Mouse (Mus musculus) brown adipose tissue, adult 24 weeks (tissue): ENCODE results near the gene Aes. TPM values are rescaled to one million over a fixed set of nuclear protein-coding genes. Genes with fewer than 3 reads are reported as not detected.
A peak's percentile ranks its signal among the peaks of the same experiment; 100 is the strongest.

ENCODE experiments used
- H3K27ac ChIP-seq: fragments of 200-500 bp; replicated peaks from 2 replicates; pipeline ENCODE4 v1.5.1; 2012; ENCODE audit warnings: low read depth, mild to moderate bottlenecking, low read length
- H3K4me1 ChIP-seq: fragments of 200-500 bp; 2 replicates; pipeline ENCODE4 v1.6.1; 2012; ENCODE audit warnings: low read length, mixed read lengths; ENCODE audit not compliant: control insufficient read depth, insufficient read depth, insufficient read length
- H3K4me3 ChIP-seq: fragments of 200-500 bp; 2 replicates; pipeline ENCODE4 v1.5.1; 2012; ENCODE audit warnings: low read depth, mild to moderate bottlenecking, low read length, moderate library complexity; ENCODE audit not compliant: insufficient read depth
- polyA plus RNA-seq: library from polyadenylated mRNA; stranded (reverse); fragments of >200 nt; gene quantifications from 2 replicates; pipeline ENCODE4 v1.2.4, GENCODE M21; 2012; ENCODE audit not compliant: missing spikeins, insufficient read depth, insufficient read length

Gene Aes
- polyA plus RNA-seq, 1 experiment, result 754 TPM

DNA sequence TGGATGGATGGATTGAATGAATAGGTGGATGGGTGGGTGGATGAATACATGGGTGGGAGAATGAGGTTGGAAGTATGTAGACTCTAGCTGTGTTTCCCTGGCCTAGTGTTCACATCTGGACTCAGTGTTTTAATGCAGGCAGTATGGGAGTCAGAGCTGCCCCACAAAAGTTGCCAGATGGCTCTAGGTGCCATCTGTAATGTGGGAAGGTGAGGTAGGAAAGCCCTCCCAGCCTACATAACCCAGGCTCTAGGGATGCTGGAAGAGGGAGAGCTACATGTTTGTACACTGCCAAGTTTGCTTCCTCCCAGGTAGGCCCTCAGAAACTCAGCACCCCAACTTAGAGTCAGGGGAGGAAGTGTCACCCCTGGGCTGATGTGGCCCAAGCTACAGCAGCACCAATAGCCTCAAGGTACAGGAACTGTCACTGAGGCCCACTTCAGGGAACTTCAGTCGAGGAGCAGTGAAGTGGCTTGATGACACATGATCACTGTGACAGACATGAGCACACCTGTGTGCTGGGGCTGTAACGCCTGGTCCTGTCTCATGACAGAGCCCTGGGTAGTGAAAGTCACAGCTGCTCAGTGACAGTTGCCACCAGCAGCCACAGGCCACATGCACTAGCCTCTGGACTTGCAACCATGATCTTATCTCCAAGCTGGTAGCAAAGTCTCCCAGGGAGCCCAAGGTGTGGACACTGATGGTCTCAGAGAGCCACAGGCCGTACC is 20.8 kb upstream of the Aes start:
- H3K4me3 ChIP-seq, result no peak overlapping the region

DNA sequence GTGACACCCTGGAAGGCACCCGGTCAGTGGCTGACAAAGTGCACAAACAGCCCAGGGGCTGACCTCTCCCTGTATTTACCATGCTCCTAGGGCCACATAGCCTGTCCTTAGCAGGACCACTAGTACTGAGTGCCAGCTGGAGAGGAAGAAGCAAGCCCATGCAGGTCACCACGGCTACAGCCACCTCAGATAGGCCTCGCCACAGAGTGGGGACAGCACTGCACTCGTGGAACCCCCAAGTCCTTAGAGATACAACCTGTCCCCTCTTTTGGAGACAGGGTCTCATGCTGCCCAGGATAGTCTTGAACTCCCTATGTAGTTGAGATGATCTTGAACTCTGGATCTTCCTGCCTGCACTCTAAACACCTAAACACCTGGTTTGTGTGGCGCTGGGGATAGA is 17.9 kb upstream of the Aes start:
- peak overlapping the region; percentile 14 for H3K4me3 ChIP-seq
- peak overlapping the region; percentile 74 for H3K27ac ChIP-seq
- H3K4me1 ChIP-seq, result peaks cover 41% of the 10 kb centered on the region

More for the DNA sequence above, 20.8 kb upstream of the Aes start:
- H3K27ac ChIP-seq, result no peak overlapping the region
- peaks cover 38% of the 10 kb centered on the region for H3K4me1 ChIP-seq

DNA sequence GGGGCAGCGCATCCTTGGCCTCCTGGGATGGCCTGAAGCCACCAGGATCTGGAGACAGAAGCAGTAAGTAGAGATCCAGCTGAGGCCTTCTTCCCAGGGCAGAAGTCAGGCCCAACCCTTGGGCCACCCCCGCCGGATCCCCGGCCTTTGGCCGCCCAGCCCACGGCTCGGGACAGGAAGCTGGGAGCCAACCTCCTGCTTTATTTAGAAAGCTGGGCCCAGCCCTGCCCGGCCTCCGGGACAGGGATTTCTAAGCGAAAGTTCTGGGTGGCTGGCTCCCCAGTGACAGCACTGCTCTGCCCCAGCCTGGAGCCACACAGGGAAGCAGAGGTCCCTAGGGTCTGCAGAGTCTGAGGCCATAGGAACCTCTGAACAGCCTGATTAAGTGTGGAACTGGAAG is 17.5 kb upstream of the Aes start:
- Histone ChIP-seq H3K4me3 (peak overlapping the region; percentile 77), H3K4me1 (peaks cover 41% of the 10 kb centered on the region), H3K27ac (peak overlapping the region; percentile 89)

DNA sequence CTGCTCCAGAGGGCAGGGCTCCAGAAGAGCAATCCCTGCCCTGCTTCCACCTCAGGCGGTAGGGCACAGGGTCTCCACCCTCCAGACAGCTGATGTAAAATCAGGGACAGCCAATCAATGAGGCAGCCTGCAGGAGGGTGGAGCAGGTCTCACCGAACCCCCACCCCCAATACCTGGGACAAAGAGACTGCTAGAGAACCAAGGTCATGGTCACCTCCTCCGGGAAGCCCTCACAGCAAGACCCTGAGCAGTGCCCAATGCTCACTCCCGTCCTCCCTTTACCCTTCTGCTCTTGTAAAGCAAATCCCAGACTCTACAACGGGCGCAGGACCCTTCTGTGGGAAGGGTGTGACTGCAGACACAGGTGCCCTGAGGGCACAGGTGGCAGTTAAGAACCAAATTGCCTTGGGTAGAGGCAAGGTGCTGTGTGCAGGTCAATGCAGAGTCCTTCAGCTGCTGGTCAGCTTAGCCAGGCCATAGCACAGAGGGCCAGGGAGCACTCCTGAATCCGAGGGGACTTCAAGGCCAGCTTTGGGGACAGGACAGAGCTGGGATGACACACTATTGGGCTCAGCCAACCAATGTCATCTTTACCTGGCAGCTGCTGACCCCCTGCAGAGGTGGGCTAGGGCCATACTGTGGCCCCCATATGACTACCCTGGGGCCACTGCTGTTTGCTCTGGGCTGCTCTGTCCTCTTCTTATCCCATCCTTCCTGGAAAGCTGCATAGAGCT is 16.4 kb upstream of the Aes start:
- peak overlapping the region; percentile 77 for H3K4me3 ChIP-seq
- peak overlapping the region; percentile 89 for H3K27ac ChIP-seq
- peaks cover 37% of the 10 kb centered on the region for H3K4me1 ChIP-seq

DNA sequence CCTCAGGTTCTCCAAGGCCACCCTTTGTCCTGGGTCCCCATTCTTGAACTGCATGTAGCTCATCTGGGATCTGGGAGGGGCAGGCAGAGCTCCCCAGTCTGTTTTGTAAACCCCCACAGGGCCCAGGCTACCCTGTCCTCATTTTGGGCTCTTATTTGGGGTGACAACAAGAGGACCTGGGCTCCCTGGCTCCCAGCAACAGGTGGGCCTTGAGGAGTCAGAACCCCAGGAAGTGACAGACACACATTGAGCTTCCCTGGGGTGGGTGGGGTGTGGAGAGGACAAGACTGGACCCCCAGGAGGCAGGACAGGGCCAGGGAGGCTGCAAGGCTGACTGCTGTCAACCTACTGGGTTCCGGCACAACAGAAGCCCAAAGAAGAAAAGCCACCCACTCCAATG is 15.7 kb upstream of the Aes start:
- H3K4me1 ChIP-seq, result peaks cover 36% of the 10 kb centered on the region
- peak overlapping the region; percentile 89 for H3K27ac ChIP-seq
- H3K4me3 ChIP-seq, result peak overlapping the region; percentile 77

DNA sequence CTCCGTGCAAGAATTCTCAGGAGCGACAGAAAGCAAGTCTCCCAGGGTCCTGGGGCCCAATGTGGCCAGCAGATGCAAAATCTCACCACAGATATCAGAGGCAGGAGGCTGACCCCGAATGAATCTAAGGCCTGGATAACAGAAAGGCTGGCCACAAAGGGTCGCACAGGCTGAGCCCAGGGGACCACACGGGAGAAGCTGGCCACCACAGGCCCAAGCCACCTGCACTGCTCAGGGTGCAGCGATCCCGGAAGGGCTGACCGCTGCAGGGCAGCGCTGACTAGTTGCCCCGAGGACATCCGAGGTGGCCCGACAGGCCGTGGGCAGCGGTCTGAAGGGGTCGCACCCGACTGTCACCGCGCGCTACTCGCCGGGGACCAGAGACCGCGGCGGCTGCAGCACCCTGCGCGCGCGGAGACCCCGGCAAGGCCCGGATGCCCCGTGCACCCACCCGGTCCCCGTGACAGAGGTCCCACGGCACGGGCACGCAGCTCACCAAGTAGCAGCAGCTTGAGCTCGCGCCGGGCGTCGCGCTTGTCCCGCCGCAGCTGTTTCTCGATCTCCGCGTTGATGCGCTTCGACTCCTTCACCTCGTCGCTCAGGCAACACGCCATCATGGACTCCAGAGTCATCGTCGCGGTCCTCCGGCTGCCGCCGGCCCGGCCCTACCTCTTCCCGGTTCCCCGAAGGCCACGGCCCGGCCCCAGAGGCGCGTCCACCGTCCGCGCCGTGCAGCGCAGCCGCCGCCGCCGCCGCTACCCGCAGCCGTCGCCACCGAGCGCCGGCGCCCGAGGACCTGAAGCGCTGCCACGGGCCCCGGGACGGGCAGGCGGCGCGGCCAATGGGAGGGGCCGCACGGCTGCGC is 14.8 kb upstream of the Aes start:
- Histone ChIP-seq H3K4me3 (peak overlapping the region; percentile 77), H3K4me1 (peaks cover 35% of the 10 kb centered on the region)

DNA sequence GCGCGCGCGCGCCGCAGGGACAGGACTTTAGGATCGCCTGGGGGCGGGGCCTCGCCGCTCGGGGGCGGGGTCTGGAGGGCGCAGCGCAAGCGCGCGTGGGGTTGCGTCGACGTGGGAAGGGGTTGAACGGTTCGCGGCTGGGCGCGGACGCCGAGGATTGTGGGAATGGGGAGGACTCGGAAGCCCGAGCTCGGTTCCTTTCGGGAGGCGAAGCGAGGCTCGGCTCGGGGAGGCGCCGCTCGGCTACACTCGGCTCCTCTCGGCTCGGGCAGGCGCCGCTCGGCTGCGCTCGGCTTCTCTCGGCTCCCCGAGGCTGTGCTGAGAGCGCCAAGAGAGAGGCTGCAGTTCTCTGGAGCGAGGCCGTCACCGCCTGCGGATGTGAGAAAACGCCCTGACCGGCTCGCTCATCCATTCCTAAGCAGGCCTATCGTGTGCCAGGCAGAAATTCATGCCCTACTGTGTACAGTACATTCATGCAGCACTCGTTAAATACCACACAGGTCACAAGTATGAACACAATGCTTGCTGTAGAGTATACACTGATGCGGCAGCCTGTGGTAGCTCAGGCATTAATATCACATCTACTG is 14.0 kb upstream of the Aes start, which contains the start of gene Gna11:
TSS of gene Gna11 (minus strand) at position 30 of the 587 bp plus-strand sequence.
- Histone ChIP-seq H3K4me1 (peaks cover 28% of the 10 kb centered on the region), H3K27ac (peak within 1 kb of the TSS; percentile 89), H3K4me3 (peak within 1 kb of the TSS; percentile 77)

More for the DNA sequence above, 14.8 kb upstream of the Aes start:
- peak overlapping the region; percentile 89; the same call in 1 of the 2 replicates for H3K27ac ChIP-seq

DNA sequence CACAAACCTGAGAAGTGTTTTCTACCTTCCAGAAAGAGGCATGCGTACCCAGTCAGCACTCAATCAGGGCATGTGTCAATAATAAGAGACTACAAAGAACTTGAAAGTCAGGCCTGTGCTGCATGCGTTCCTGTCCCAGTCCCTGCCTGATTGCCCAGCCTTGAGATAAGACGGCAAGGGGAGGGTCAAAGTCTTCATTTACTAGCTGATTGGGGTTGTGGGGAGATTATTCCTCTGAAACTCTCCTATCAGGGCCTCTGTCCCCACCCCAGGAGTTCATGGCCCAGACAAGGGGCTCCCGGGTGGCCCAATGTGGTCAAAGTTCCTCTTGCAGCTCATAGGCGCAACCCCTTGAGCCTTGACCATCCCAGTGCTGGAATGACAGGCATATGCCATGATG is 13.0 kb upstream of the Aes start:
- H3K4me1 ChIP-seq, result peaks cover 21% of the 10 kb centered on the region
- H3K27ac ChIP-seq, result no peak overlapping the region
- no peak overlapping the region for H3K4me3 ChIP-seq

DNA sequence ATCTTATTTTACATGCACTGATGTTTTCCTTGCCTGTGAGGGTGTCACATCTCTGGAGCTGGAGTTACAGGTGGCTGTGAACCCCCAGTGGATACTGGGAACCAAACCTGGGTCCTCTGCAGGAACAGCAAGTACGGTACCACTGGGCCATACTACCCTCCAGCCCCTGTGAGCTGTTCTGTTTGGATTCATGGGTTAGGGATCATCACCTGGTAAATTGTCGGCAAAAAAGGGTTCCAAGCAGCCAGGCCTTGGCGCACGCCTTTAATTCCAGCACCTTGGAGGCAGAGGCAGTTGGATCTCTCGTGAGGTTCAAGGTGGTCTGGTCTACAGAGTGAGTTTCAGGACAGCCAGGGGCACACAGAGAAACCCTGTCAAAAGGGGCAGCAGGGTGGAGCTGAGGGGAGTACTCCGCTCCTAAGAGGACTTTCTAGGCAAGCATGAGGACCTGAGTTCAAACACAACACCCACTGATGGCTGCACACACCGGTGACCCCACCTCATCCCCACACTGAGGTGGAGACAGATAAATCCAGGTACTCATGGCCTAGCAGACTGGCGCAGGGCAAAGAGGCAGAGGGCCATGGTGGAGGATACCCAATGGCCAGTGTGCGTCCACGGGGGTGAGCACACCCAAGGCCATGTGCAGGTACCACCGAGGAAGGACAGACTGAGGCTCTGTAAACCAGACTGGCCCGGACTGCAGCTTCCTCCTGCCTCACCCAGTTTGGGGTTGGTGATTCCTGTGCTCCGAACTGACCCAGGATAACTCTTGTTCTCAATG is 12.3 kb upstream of the Aes start:
- Histone ChIP-seq H3K4me1 (peaks cover 18% of the 10 kb centered on the region), H3K4me3 (no peak overlapping the region), H3K27ac (no peak overlapping the region)

DNA sequence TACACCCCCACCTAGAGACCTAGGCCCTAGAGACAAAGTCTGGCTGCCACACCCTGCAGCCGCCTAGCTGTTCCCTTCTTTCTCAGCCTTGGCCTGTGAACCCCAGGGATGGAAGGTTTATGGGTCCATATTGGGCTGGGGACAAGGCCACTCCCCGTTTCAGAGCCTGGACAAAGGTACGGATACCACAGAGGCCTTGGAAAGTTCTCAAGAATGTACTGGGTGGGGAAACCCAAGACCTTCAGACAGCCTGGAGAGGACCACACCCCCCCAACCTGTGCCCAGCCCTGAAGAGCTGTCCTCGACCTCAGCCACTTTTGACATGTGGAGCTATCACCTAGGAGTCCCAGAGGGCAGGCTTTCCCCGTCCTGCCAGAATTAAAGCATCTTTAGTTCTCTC is 10.3 kb upstream of the Aes start:
- H3K4me1 ChIP-seq, result no peaks in the 10 kb centered on the region
- H3K27ac ChIP-seq, result no peak overlapping the region
- no peak overlapping the region for H3K4me3 ChIP-seq

DNA sequence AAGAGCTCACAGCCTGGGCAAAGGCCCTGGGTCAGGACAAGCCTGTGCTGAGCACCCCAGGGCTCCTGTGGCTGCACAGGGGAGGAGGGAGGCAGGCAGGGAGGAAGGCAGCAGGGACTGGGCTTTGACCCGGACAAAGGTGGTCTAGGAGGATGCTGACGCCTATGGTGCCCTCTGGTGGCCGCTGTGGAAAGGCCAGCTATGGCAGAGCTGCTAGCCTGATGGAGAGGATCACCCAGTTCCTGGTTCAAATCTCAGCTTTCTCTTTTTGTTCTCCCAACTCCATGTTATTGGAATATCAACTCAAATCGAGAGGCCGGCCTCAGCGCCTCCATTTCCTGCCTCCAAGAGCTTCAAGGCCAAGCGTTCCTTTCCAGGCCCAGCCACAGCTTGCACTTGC is 9.0 kb upstream of the Aes start:
- Histone ChIP-seq H3K27ac (no peak overlapping the region), H3K4me1 (no peaks in the 10 kb centered on the region)

DNA sequence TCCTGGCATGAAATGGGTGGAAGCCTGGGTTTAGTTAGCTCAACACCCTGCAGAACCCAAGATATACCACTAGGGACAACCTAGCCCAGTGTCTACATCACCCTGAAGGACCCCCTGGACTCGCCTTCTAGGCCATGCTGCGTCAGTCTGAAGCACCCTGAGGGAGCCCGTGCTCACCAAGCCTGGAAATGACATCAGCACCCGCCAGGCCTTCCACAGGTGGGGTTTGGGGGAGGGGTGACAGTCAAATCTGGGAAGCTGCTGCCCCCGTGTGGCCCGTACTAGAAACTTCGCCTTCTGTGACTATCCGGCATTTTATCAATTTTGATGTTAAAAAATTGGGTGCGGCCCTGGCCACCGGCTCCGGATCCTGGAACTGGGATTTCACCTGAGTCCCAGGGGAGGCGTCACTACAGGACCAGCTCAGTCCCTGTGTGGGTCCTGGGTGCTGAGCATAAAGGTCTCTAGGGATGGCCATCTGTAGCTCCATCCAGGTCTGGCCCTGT is 7.6 kb upstream of the Aes start:
- H3K4me1 ChIP-seq, result no peaks in the 10 kb centered on the region
- H3K27ac ChIP-seq, result peak overlapping the region; percentile 49
- no peak overlapping the region for H3K4me3 ChIP-seq

More for the DNA sequence above, 9.0 kb upstream of the Aes start:
- no peak overlapping the region for H3K4me3 ChIP-seq

DNA sequence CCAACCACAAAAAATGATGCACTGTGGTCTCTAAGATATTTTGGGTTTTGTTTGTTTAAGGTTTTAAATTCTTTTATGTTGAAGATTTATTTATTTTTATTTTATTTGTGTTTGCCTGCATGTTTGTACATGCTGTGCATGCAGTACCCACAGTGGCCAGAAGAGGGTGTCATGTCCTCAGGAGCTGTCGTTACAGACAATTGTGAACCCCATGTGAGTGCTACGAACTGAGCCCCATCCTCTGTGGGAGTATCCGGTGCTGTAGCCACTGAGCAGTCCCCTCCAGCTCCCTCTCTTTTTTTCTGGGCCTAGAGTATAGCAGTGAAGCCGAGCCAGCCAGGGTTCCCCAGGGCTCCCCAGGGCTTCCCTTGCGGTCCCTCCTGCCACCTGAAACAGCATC is 6.1 kb upstream of the Aes start:
- Histone ChIP-seq H3K4me3 (no peak overlapping the region), H3K4me1 (no peaks in the 10 kb centered on the region), H3K27ac (no peak overlapping the region)
